Mouse (Mus musculus): Measurements from ENCODE around the gene Dnm3. TPM values are rescaled to one million over a fixed set of nuclear protein-coding genes. Genes with fewer than 3 reads are reported as not detected.

Gene Dnm3
- polyA plus RNA-seq, 1 experiment = 1.7 TPM

- Histone ChIP-seq H3K27ac (ENCODE audit: insufficient read depth, low read length) (no peak overlapping the region), H3K36me3 (ENCODE audit: control insufficient read depth, insufficient read depth, low read length, poor library complexity, severe bottlenecking) (no peaks in the 10 kb centered on the region), H3K4me3 (ENCODE audit: low read depth, low read length) (no peak overlapping the region), H3K9me3 (replicated peaks; ENCODE audit: control insufficient read depth, insufficient read depth, low read length, poor library complexity, severe bottlenecking) (no peaks in the 10 kb centered on the region), H3K4me1 (ENCODE audit: control insufficient read depth, insufficient read depth, low read length) (no peaks in the 10 kb centered on the region), H3K9ac (ENCODE audit: low read depth, poor library complexity, severe bottlenecking) (no peak overlapping the region), H3K27me3 (ENCODE audit: control insufficient read depth, insufficient read depth, low read length, poor library complexity, severe bottlenecking) (no peaks in the 10 kb centered on the region)
- TF ChIP-seq POLR2A (IDR thresholded peaks at IDR 0.05; ENCODE audit: insufficient read depth, low read length) (no peak), EP300 (IDR thresholded peaks at IDR 0.05; ENCODE audit: insufficient read depth, low read depth, low read length) (no peak), CTCF (IDR thresholded peaks at IDR 0.05; ENCODE audit: low read depth, low read length) (no peak)
Observed at GRCm38 (mm10) chr1:161980046-161980445, 497.8 kb downstream of the Dnm3 start.

- Histone ChIP-seq H3K27me3 (ENCODE audit: control insufficient read depth, insufficient read depth, low read length, poor library complexity, severe bottlenecking) (no peaks in the 10 kb centered on the region), H3K36me3 (ENCODE audit: control insufficient read depth, insufficient read depth, low read length, poor library complexity, severe bottlenecking) (no peaks in the 10 kb centered on the region), H3K27ac (ENCODE audit: insufficient read depth, low read length) (no peak within 1 kb of the TSS), H3K4me1 (ENCODE audit: control insufficient read depth, insufficient read depth, low read length) (no peaks in the 10 kb centered on the region), H3K9me3 (replicated peaks; ENCODE audit: control insufficient read depth, insufficient read depth, low read length, poor library complexity, severe bottlenecking) (no peaks in the 10 kb centered on the region), H3K9ac (ENCODE audit: low read depth, poor library complexity, severe bottlenecking) (no peak within 1 kb of the TSS), H3K4me3 (ENCODE audit: low read depth, low read length) (no peak within 1 kb of the TSS)
- TF ChIP-seq POLR2A (IDR thresholded peaks at IDR 0.05; ENCODE audit: insufficient read depth, low read length) (no peak), CTCF (IDR thresholded peaks at IDR 0.05; ENCODE audit: low read depth, low read length) (no peak), EP300 (IDR thresholded peaks at IDR 0.05; ENCODE audit: insufficient read depth, low read depth, low read length) (no peak)
Observed at GRCm38 (mm10) chr1:161979536-161979935, 498.3 kb downstream of the Dnm3 start, which contains the start of gene 4930558K02Rik. 4930558K02Rik (minus strand) TSS chr1:161979636.

DNA sequence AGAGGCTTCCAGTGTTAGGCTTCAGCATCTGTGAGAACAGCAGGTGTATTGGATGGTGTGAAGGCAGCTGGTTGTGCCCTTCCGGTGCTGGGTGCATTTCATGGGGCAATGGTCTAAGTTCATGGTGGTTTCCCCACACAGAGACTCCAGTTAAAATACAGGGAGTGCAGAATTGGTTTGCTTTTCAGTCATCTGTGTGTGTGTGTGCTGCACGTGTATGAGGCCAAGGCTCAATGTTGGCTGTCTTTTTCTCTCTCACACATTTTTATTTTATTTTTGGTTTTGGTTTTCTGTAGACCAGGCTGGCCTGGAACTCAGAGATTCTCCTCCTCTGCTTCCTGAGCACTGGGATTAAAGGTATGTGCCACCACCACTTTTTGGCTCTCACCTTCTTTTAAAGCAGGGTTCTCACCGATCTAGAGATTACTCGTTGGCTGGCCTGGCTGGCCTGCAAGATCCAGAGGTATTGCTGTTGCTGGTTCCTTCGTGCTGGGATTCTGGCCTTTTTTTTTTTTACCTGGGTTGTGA, 499.6 kb downstream of the Dnm3 start:
- H3K36me3 ChIP-seq (ENCODE audit: control insufficient read depth, insufficient read depth, low read length, poor library complexity, severe bottlenecking) = no peaks in the 10 kb centered on the region
- no peak overlapping the region for H3K27ac ChIP-seq (ENCODE audit: insufficient read depth, low read length)
- no peak for TF ChIP-seq EP300 (IDR thresholded peaks at IDR 0.05; ENCODE audit: insufficient read depth, low read depth, low read length)
- no peak for TF ChIP-seq POLR2A (IDR thresholded peaks at IDR 0.05; ENCODE audit: insufficient read depth, low read length)
- no peak for TF ChIP-seq CTCF (IDR thresholded peaks at IDR 0.05; ENCODE audit: low read depth, low read length)
- H3K9me3 ChIP-seq (replicated peaks; ENCODE audit: control insufficient read depth, insufficient read depth, low read length, poor library complexity, severe bottlenecking) = no peaks in the 10 kb centered on the region
- H3K4me1 ChIP-seq (ENCODE audit: control insufficient read depth, insufficient read depth, low read length) = no peaks in the 10 kb centered on the region
- H3K9ac ChIP-seq (ENCODE audit: low read depth, poor library complexity, severe bottlenecking) = no peak overlapping the region
- no peaks in the 10 kb centered on the region for H3K27me3 ChIP-seq (ENCODE audit: control insufficient read depth, insufficient read depth, low read length, poor library complexity, severe bottlenecking)
- no peak overlapping the region for H3K4me3 ChIP-seq (ENCODE audit: low read depth, low read length)

- Histone ChIP-seq H3K9me3 (replicated peaks; ENCODE audit: control insufficient read depth, insufficient read depth, low read length, poor library complexity, severe bottlenecking) (no peaks in the 10 kb centered on the region), H3K9ac (ENCODE audit: low read depth, poor library complexity, severe bottlenecking) (0 out of 2 replicates have a peak overlapping the region, but pooled peaks have one; percentile 8), H3K4me3 (ENCODE audit: low read depth, low read length) (no peak overlapping the region), H3K27ac (ENCODE audit: insufficient read depth, low read length) (no peak overlapping the region), H3K27me3 (ENCODE audit: control insufficient read depth, insufficient read depth, low read length, poor library complexity, severe bottlenecking) (no peaks in the 10 kb centered on the region), H3K36me3 (ENCODE audit: control insufficient read depth, insufficient read depth, low read length, poor library complexity, severe bottlenecking) (no peaks in the 10 kb centered on the region), H3K4me1 (ENCODE audit: control insufficient read depth, insufficient read depth, low read length) (no peaks in the 10 kb centered on the region)
- TF ChIP-seq EP300 (IDR thresholded peaks at IDR 0.05; ENCODE audit: insufficient read depth, low read depth, low read length) = no peak
- TF ChIP-seq POLR2A (IDR thresholded peaks at IDR 0.05; ENCODE audit: insufficient read depth, low read length) = no peak
- TF ChIP-seq CTCF (IDR thresholded peaks at IDR 0.05; ENCODE audit: low read depth, low read length) = no peak
Observed at GRCm38 (mm10) chr1:161977331-161977730, 500.5 kb downstream of the Dnm3 start.

- Histone ChIP-seq H3K9ac (ENCODE audit: low read depth, poor library complexity, severe bottlenecking) (0 out of 2 replicates have a peak overlapping the region, but pooled peaks have one; percentile 8), H3K27me3 (ENCODE audit: control insufficient read depth, insufficient read depth, low read length, poor library complexity, severe bottlenecking) (no peaks in the 10 kb centered on the region), H3K4me3 (ENCODE audit: low read depth, low read length) (no peak overlapping the region), H3K9me3 (replicated peaks; ENCODE audit: control insufficient read depth, insufficient read depth, low read length, poor library complexity, severe bottlenecking) (no peaks in the 10 kb centered on the region), H3K36me3 (ENCODE audit: control insufficient read depth, insufficient read depth, low read length, poor library complexity, severe bottlenecking) (no peaks in the 10 kb centered on the region), H3K27ac (ENCODE audit: insufficient read depth, low read length) (no peak overlapping the region), H3K4me1 (ENCODE audit: control insufficient read depth, insufficient read depth, low read length) (no peaks in the 10 kb centered on the region)
- TF ChIP-seq EP300 (IDR thresholded peaks at IDR 0.05; ENCODE audit: insufficient read depth, low read depth, low read length) = no peak
- no peak for TF ChIP-seq POLR2A (IDR thresholded peaks at IDR 0.05; ENCODE audit: insufficient read depth, low read length)
- TF ChIP-seq CTCF (IDR thresholded peaks at IDR 0.05; ENCODE audit: low read depth, low read length) = peak; percentile 33
Observed at GRCm38 (mm10) chr1:161976255-161977182, 501.3 kb downstream of the Dnm3 start.

DNA sequence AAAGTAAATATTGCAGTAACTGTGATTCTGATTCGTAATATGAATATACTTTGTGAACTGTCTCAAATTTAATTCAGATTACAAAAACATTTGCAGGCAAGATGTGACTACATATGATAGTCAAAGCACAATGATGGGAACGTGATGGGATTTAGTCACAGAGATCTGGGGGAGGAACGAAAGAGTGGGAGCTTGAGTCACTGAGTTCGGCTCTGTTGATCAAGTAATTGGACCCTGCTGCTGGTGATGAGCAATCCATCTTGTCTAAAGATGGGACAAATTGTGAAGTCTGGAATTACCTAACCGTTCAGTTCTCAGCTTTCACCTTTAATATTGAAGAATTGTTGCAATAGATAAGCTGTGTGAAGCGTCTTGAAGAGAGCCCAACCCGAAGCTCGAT, 505.6 kb downstream of the Dnm3 start:
- no peak overlapping the region for H3K9ac ChIP-seq (ENCODE audit: low read depth, poor library complexity, severe bottlenecking)
- TF ChIP-seq CTCF (IDR thresholded peaks at IDR 0.05; ENCODE audit: low read depth, low read length) = no peak
- no peak for TF ChIP-seq POLR2A (IDR thresholded peaks at IDR 0.05; ENCODE audit: insufficient read depth, low read length)
- no peak for TF ChIP-seq EP300 (IDR thresholded peaks at IDR 0.05; ENCODE audit: insufficient read depth, low read depth, low read length)
- H3K27ac ChIP-seq (ENCODE audit: insufficient read depth, low read length) = no peak overlapping the region
- H3K4me1 ChIP-seq (ENCODE audit: control insufficient read depth, insufficient read depth, low read length) = no peaks in the 10 kb centered on the region
- no peaks in the 10 kb centered on the region for H3K9me3 ChIP-seq (replicated peaks; ENCODE audit: control insufficient read depth, insufficient read depth, low read length, poor library complexity, severe bottlenecking)
- no peaks in the 10 kb centered on the region for H3K27me3 ChIP-seq (ENCODE audit: control insufficient read depth, insufficient read depth, low read length, poor library complexity, severe bottlenecking)
- no peak overlapping the region for H3K4me3 ChIP-seq (ENCODE audit: low read depth, low read length)
- H3K36me3 ChIP-seq (ENCODE audit: control insufficient read depth, insufficient read depth, low read length, poor library complexity, severe bottlenecking) = no peaks in the 10 kb centered on the region
